Mouse (Mus musculus): ENCODE measurements around the gene Acot11. TPM values are rescaled to one million over a fixed set of nuclear protein-coding genes. Genes with fewer than 3 reads are reported as not detected.
"Not testable (repeated sequence)": the region's sequence is repeated elsewhere in the genome, so short reads cannot be mapped to it uniquely, and the experiment has no call there.

Gene Acot11
- polyA plus RNA-seq, 1 experiment from 2014 or later, result 1.9 TPM

DNA sequence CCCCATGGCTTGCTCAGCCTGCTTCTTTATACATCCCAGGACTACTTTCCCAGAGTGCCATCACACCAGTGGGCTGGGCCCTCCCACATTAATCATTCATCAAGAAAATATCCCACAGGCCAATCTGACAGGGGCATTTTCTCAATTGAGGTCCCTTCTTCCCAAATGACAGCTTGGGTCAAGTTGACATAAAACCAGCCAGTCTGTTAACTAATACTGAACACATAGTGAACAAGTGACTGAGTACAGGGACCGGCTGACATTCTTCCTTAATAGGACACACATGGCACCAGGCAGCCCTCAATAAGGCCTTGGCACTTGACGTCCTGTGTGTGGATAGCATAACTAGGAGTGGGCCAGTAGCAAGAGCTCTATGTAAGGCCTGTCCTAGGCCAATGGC, 35.5 kb downstream of the Acot11 start:
- Histone ChIP-seq H3K36me3 (no peaks in the 10 kb centered on the region), H3K4me2 (replicated peaks) (no peak overlapping the region), H3K27ac (no peak overlapping the region), H3K27me3 (no peaks in the 10 kb centered on the region), H3K4me3 (no peak overlapping the region), H3K9me3 (no peaks in the 10 kb centered on the region), H3K9ac (no peak overlapping the region), H3K4me1 (no peaks in the 10 kb centered on the region)
- ATAC-seq (ENCODE audit: insufficient number of reproducible peaks, insufficient read depth, low FRiP score, low TSS enrichment), result no peak
- WGBS, result 29% methylated on average over 2 of the region's 2 CpGs

DNA sequence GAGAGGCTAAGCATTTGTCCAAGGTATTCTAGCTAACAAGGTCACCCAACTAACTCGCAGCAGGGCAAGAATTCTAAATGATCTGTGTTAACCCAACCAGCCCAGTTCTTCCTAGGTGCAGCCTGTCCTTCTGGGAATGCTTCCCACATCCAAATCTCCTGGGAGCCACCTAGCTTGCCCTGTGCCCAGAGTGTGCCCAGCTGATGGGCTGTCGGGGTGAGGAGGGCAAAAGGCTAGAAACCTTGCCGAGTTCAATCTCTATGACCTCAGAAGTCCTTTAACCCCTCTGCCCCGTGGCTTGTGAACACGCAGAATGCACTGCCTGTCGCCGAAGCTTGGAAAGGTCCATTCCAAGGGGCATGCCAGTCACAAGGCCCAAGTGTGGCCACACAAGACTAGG, 40.6 kb downstream of the Acot11 start:
- H3K4me3 ChIP-seq, result no peak overlapping the region
- H3K27ac ChIP-seq, result no peak overlapping the region
- no peaks in the 10 kb centered on the region for H3K27me3 ChIP-seq
- H3K4me2 ChIP-seq (replicated peaks), result no peak overlapping the region
- H3K9ac ChIP-seq, result no peak overlapping the region
- H3K4me1 ChIP-seq, result no peaks in the 10 kb centered on the region
- H3K9me3 ChIP-seq, result no peaks in the 10 kb centered on the region
- no peak for ATAC-seq (ENCODE audit: insufficient number of reproducible peaks, insufficient read depth, low FRiP score, low TSS enrichment)
- WGBS, result 74% methylated on average over 7 of the region's 7 CpGs
- H3K36me3 ChIP-seq, result no peaks in the 10 kb centered on the region

DNA sequence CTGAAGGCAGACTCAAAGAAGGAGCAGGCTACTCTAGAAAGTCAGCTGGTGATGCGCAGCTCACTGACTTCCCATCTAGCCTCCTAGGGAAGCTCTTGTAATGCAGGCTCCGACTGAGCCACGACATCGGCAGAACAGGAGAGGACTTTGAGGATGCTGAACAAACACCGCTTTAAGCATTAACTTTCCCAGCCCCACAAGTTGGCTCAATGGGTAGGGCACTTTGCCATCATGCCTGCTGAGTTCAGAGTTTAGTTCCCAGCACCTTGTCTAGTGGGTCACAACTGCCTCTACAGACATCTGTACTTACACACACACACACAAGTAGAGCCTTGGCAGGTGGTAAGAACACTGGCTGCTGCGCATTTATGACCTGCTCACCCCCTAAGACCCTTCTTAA, 53.1 kb downstream of the Acot11 start:
- no peak for ATAC-seq (ENCODE audit: insufficient number of reproducible peaks, insufficient read depth, low FRiP score, low TSS enrichment)

DNA sequence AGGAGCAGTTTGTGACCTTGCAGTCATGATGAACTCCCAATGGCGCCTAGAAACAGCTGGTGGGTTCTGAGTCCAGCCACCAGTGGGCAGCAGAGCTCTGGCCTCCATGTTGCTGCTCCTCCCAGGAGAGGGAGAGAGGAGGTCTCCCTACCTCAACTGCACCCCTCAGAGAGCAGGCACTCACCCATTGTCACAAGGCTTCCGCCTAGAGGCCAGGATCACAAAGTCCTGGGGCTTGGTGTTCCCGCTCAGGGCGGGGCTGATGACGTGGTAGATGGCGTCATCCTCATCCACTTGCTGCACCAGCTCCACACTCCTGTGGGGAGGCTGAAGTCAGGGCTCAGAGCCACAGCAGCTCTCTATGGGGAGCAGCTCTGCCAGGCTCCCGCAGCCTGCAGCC, 55.1 kb downstream of the Acot11 start:
- Histone ChIP-seq H3K4me3 (peak overlapping the region; percentile 9), H3K36me3 (no peaks in the 10 kb centered on the region), H3K27me3 (0 out of 2 replicates have a peak, but pooled peaks cover 4% of the 10 kb centered on the region), H3K27ac (no peak overlapping the region), H3K9ac (no peak overlapping the region), H3K9me3 (no peaks in the 10 kb centered on the region), H3K4me2 (replicated peaks) (peak overlapping the region; percentile 34), H3K4me1 (peaks cover 21% of the 10 kb centered on the region)
- 5% methylated on average over 7 of the region's 7 CpGs for WGBS
- ATAC-seq (ENCODE audit: insufficient number of reproducible peaks, insufficient read depth, low FRiP score, low TSS enrichment), result peak; percentile 73

More for the DNA sequence above, 53.1 kb downstream of the Acot11 start:
- Histone ChIP-seq H3K4me1 (peaks cover 17% of the 10 kb centered on the region), H3K4me2 (replicated peaks) (no peak overlapping the region), H3K9ac (no peak overlapping the region), H3K27me3 (0 out of 2 replicates have a peak, but pooled peaks cover 4% of the 10 kb centered on the region), H3K36me3 (no peaks in the 10 kb centered on the region), H3K4me3 (no peak overlapping the region), H3K9me3 (no peaks in the 10 kb centered on the region), H3K27ac (no peak overlapping the region)
- 92% methylated on average over 6 of the region's 6 CpGs for WGBS

DNA sequence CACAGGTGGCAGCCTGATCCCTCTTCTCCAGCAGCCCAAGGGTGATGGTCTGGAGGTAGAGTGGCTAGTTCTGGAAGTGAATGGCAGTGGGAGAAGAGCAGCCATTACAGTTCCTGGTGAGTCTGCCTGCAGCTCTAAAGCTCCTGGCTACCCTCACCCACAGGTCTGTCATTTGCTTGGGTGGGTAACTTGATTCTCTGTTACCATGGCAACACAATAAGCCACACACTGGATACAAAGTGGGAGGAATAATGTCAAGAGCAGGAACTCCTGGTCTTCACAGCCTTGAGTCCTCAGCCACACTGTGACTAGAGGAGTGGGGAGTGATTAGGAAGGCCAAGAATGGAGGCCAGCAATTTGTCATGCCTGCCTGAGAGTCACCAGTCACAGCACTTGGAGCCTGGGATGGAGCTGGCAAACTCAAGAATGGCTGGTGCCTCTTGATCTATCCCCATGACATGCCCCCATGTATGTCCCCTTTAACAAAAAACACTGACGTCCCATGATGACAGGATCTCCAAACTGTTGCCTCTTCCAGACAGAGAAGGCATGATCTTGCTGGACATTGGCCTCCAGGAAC, 57.7 kb downstream of the Acot11 start:
- no peak overlapping the region for H3K4me2 ChIP-seq (replicated peaks)
- H3K27ac ChIP-seq, result no peak overlapping the region
- no peak; the same call in 1 of the 2 replicates for ATAC-seq (ENCODE audit: insufficient number of reproducible peaks, insufficient read depth, low FRiP score, low TSS enrichment)
- H3K27me3 ChIP-seq, result 0 out of 2 replicates have a peak, but pooled peaks cover 4% of the 10 kb centered on the region
- H3K4me3 ChIP-seq, result no peak overlapping the region
- 94% methylated on average over 1 of the region's 1 CpGs for WGBS
- no peak overlapping the region for H3K9ac ChIP-seq
- H3K36me3 ChIP-seq, result no peaks in the 10 kb centered on the region
- no peaks in the 10 kb centered on the region for H3K9me3 ChIP-seq
- H3K4me1 ChIP-seq, result peaks cover 21% of the 10 kb centered on the region

DNA sequence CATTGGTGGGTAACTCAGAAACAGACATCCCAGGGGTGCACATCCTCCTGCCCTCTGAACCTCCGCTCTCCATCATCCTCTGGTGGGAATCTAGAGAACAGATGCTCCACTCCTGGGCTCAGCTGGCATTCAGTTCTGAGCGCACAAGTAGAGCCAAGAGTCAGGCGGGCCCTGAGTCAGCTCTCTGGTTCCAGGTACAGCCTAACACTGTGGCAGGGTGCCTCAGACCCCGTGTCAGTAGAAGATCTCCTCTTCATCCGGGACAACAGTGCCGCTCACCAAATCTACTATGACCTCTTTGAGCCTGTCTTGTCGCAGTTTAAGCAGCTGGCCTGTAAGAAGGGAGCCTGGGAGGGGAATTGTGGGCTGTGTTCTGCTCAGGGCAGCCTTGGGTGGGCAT, 58.9 kb downstream of the Acot11 start:
- 0 out of 2 replicates have a peak, but pooled peaks cover 3% of the 10 kb centered on the region for H3K27me3 ChIP-seq
- no peak for ATAC-seq (ENCODE audit: insufficient number of reproducible peaks, insufficient read depth, low FRiP score, low TSS enrichment)
- H3K36me3 ChIP-seq, result no peaks in the 10 kb centered on the region
- H3K4me2 ChIP-seq (replicated peaks), result no peak overlapping the region
- no peak overlapping the region for H3K27ac ChIP-seq
- WGBS, result 80% methylated on average over 7 of the region's 7 CpGs
- H3K4me3 ChIP-seq, result no peak overlapping the region
- H3K9ac ChIP-seq, result no peak overlapping the region
- no peaks in the 10 kb centered on the region for H3K9me3 ChIP-seq
- peaks cover 21% of the 10 kb centered on the region for H3K4me1 ChIP-seq

DNA sequence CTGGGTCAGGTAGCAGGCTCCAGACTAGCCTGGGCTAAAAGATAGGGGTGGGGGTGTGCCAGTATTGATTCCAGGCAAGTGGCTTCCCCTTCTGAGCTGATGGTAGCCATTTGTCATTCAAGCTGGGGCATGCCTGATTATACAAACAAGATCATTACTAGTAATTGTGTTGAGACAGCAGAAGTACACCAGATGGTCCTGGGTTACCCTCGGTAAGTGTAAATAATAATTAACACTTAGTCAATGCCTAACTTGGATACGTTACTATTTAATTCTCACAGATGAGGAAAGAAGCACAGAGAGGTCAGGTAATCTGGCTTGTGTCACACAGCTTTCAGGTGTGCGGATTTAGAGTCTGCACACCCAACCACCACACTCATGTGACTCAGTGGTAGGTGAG, 66.9 kb downstream of the Acot11 start:
- Histone ChIP-seq H3K9ac (no peak overlapping the region), H3K4me1 (no peaks in the 10 kb centered on the region), H3K4me3 (no peak overlapping the region), H3K9me3 (no peaks in the 10 kb centered on the region), H3K36me3 (no peaks in the 10 kb centered on the region), H3K4me2 (replicated peaks) (no peak overlapping the region), H3K27me3 (no peaks in the 10 kb centered on the region), H3K27ac (no peak overlapping the region)
- WGBS, result 59% methylated on average over 3 of the region's 3 CpGs
- no peak for ATAC-seq (ENCODE audit: insufficient number of reproducible peaks, insufficient read depth, low FRiP score, low TSS enrichment)

DNA sequence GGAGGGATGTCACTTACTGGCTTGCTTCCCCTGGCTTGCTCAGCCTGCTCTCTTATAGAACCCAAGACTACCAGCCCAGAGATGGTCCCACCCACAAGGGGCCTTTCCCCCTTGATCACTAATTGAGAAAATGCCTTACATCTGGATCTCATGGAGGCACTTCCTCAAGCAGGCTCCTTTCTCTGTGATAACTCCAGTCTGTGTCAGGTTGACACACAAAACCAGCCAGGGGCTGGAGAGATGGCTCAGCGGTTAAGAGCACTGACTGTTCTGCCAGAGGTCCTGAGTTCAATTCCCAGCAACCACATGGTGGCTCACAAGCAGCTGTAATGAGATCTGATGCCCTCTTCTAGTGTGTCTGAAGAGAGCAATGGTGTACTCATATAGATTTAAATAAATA, 67.9 kb downstream of the Acot11 start:
- H3K27ac ChIP-seq; H3K36me3 ChIP-seq; H3K4me2 ChIP-seq (replicated peaks); H3K9ac ChIP-seq; H3K9me3 ChIP-seq; H3K27me3 ChIP-seq; H3K4me1 ChIP-seq; ATAC-seq (ENCODE audit: insufficient number of reproducible peaks, insufficient read depth, low FRiP score, low TSS enrichment); H3K4me3 ChIP-seq: not testable (repeated sequence)
- 28% methylated on average over 1 of the region's 1 CpGs for WGBS

DNA sequence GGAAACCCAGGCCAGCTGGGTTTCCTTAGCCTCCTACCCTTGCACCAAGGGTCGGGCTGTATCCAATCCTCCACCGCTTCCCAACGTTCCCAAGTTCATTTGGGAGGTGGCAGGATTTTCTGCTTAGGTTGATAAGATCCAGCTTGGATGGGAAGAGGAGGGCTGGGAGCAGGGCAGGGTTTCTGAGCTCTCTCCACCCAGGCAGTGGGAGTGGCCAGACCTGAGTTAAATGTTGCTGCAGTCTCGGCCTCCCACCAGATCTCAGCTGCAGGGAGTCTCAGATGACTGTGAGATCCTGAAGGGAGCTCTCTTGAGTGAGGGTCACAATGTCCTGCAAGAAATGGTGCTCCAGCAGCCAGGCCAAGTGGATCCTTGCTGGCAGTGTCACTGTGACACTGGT, 71.2 kb downstream of the Acot11 start, which contains the start of gene Fam151a:
Gene Fam151a (plus strand): TSS at position 254 of the 400 bp plus-strand sequence.
- Histone ChIP-seq H3K27ac (no peak within 1 kb of the TSS), H3K4me1 (no peaks in the 10 kb centered on the region), H3K4me3 (no peak within 1 kb of the TSS), H3K9ac (no peak within 1 kb of the TSS; the same call in 1 of the 2 replicates), H3K36me3 (no peaks in the 10 kb centered on the region), H3K4me2 (replicated peaks) (no peak within 1 kb of the TSS), H3K9me3 (no peaks in the 10 kb centered on the region), H3K27me3 (no peaks in the 10 kb centered on the region)
- no peak for ATAC-seq (ENCODE audit: insufficient number of reproducible peaks, insufficient read depth, low FRiP score, low TSS enrichment)
- WGBS, result 41% methylated on average over 4 of the region's 4 CpGs

DNA sequence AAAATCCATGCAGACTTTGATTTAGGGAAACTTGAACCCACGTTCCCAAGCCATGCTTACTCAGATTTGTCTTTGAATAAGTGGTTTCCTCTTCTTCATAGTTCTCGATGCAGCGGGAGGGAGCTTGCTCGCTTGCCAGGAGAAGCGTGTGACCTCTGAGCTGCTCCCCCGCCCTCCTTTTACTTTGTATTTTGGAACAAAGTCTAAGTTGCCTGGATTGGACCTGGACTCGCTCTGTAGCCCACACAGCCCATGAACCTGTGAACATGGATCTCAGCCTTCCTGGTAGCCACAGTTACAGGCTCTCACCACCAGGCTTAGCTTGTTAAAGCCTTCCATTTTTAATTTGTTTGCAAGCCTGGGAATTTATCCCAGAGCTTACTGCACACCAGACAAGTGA, 74.0 kb downstream of the Acot11 start, which contains the start of gene Mroh7:
Gene Mroh7 (minus strand): TSS at position 112 of the 400 bp plus-strand sequence.
- WGBS, result 80% methylated on average over 7 of the region's 7 CpGs
- Histone ChIP-seq H3K9ac (no peak within 1 kb of the TSS), H3K36me3 (no peaks in the 10 kb centered on the region), H3K27me3 (no peaks in the 10 kb centered on the region), H3K9me3 (no peaks in the 10 kb centered on the region), H3K4me1 (no peaks in the 10 kb centered on the region), H3K4me3 (no peak within 1 kb of the TSS), H3K27ac (no peak within 1 kb of the TSS), H3K4me2 (replicated peaks) (no peak within 1 kb of the TSS)
- no peak for ATAC-seq (ENCODE audit: insufficient number of reproducible peaks, insufficient read depth, low FRiP score, low TSS enrichment)

DNA sequence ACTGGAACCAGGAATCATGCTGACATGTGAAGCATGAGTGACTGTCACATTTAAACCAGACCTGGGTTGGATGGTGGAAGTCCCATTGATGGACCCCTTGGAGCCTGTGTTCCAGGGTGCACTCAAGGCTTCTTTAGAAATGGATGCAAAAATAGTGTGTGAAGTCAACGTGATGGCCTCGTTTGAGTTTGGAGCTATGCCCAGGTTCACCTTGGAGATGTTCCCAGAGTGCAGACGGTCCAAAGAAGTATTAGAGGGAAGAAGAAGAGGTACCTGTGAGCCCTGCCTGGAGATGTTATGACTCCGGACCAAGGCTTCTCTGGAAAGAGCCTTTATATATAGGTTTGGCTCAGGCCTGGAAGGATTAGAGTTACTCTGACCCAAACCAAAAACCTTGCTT, 84.2 kb downstream of the Acot11 start:
- H3K4me1 ChIP-seq, result no peaks in the 10 kb centered on the region
- H3K36me3 ChIP-seq, result no peaks in the 10 kb centered on the region
- no peak overlapping the region for H3K4me2 ChIP-seq (replicated peaks)
- WGBS, result 90% methylated on average over 4 of the region's 4 CpGs
- H3K27ac ChIP-seq, result no peak overlapping the region
- no peak overlapping the region for H3K9ac ChIP-seq
- H3K4me3 ChIP-seq, result no peak overlapping the region
- ATAC-seq (ENCODE audit: insufficient number of reproducible peaks, insufficient read depth, low FRiP score, low TSS enrichment), result no peak
- no peaks in the 10 kb centered on the region for H3K9me3 ChIP-seq
- no peaks in the 10 kb centered on the region for H3K27me3 ChIP-seq

DNA sequence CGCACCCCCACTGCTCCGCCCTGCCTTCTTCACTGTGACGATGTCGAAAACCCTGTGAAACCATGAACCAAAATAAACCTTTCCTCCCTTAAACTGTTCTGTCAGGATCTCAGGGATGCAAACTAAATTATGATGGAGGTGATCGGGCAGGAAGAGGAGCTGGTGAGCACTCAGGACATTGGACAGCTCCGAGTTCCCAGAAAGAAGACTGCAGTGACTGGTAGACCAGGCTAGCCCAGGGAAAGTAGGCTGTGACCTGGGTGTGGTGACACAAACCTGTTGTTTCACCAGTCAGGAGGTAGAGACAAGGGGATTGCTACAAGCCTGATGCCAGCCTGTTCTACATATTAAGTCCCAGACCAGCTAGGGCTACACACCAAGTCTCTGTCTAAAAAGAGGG, 91.2 kb downstream of the Acot11 start:
- ATAC-seq (ENCODE audit: insufficient number of reproducible peaks, insufficient read depth, low FRiP score, low TSS enrichment), result no peak
- no peaks in the 10 kb centered on the region for H3K4me1 ChIP-seq

More for the DNA sequence above, 91.2 kb downstream of the Acot11 start:
- Histone ChIP-seq H3K27me3 (no peaks in the 10 kb centered on the region), H3K27ac (no peak overlapping the region), H3K4me2 (replicated peaks) (no peak overlapping the region), H3K36me3 (no peaks in the 10 kb centered on the region), H3K9ac (no peak overlapping the region), H3K4me3 (no peak overlapping the region), H3K9me3 (no peaks in the 10 kb centered on the region)
- 92% methylated on average over 6 of the region's 6 CpGs for WGBS

Data from embryonic facial prominence, embryonic 12.5 days (tissue).